Mouse (Mus musculus) liver, embryonic 13.5 days (tissue): ENCODE measurements around the gene Gmeb2. TPM values are rescaled to one million over a fixed set of nuclear protein-coding genes. Genes with fewer than 3 reads are reported as not detected.
A peak's percentile ranks its signal among the peaks of the same experiment; 100 is the strongest.

ENCODE experiments used
- ATAC-seq: fragments of 200-750 bp; cut with Nextera tagmentation; 2 replicates; pipeline ENCODE4 v1.8.0; 2017; ENCODE audit warnings: low read depth, mild to moderate bottlenecking, moderate number of reproducible peaks, moderate library complexity
- DNase-seq: peaks from one replicate; pipeline ENCODE4 v3.0.0; 2022
- H3K27ac ChIP-seq: fragments of 300-500 bp; sonication (generic); 2 replicates; pipeline ENCODE4 v1.5.1; 2015; ENCODE audit warnings: moderate library complexity, mild to moderate bottlenecking, inconsistent platforms
- H3K27me3 ChIP-seq: fragments of 300-500 bp; sonication (generic); 2 replicates; pipeline ENCODE4 v1.6.1; 2015; ENCODE audit warnings: mild to moderate bottlenecking, inconsistent platforms
- H3K36me3 ChIP-seq: fragments of 300-500 bp; sonication (generic); 2 replicates; pipeline ENCODE4 v1.6.1; 2015; ENCODE audit warnings: mild to moderate bottlenecking, inconsistent platforms
- H3K4me1 ChIP-seq: fragments of 300-500 bp; sonication (generic); replicated peaks from 2 replicates; pipeline ENCODE4 v1.6.1; 2015; ENCODE audit warnings: inconsistent platforms
- H3K4me2 ChIP-seq: fragments of 300-500 bp; sonication (generic); 2 replicates; pipeline ENCODE4 v1.6.1; 2015; ENCODE audit warnings: inconsistent platforms, mild to moderate bottlenecking, moderate library complexity
- H3K4me3 ChIP-seq: fragments of 300-500 bp; sonication (generic); replicated peaks from 2 replicates; pipeline ENCODE4 v1.5.1; 2015; ENCODE audit warnings: mild to moderate bottlenecking, inconsistent platforms
- H3K9ac ChIP-seq: fragments of 300-500 bp; sonication (generic); 2 replicates; pipeline ENCODE4 v1.6.1; 2015; ENCODE audit warnings: mild to moderate bottlenecking, inconsistent platforms
- H3K9me3 ChIP-seq: fragments of 300-500 bp; sonication (generic); replicated peaks from 2 replicates; pipeline ENCODE4 v1.6.1; 2016; ENCODE audit warnings: inconsistent platforms
- WGBS: fragments of 180-500 bp; shearing (Covaris S2); methylation state at CpG from one replicate; pipeline ENCODE4 v1.1.7; 2015; ENCODE audit not compliant: insufficient replicate concordance; 5-methylcytosine and 5-hydroxymethylcytosine counted together
- polyA plus RNA-seq: library from polyadenylated mRNA; unstranded; fragments of >200 nt; fragmentation: Nextera tagmentation; extraction: Ambion mirVana; gene quantifications from 2 replicates; pipeline ENCODE4 v1.2.1, GENCODE M21; 2015

Gene Gmeb2
- polyA plus RNA-seq, 1 experiment from 2014 or later = 8.1 TPM

GRCm38 (mm10) chr2:181220361-181220760, 67.5 kb downstream of the Gmeb2 start:
- DNase-seq (no peak), ATAC-seq (no peak)
- H3K4me3 ChIP-seq = peak overlapping the region; percentile 35; the same call in 1 of the 2 replicates
- no peaks in the 10 kb centered on the region for H3K9me3 ChIP-seq
- peaks cover 39% of the 10 kb centered on the region for H3K27me3 ChIP-seq
- H3K27ac ChIP-seq = no peak overlapping the region
- peak overlapping the region; percentile 56 for H3K4me2 ChIP-seq
- peaks cover 29% of the 10 kb centered on the region for H3K4me1 ChIP-seq
- 38% methylated on average over 2 of the region's 2 CpGs for WGBS
- H3K36me3 ChIP-seq = no peaks in the 10 kb centered on the region
- H3K9ac ChIP-seq = no peak overlapping the region

GRCm38 (mm10) chr2:181219538-181220216, 68.2 kb downstream of the Gmeb2 start, which contains the start of gene Fndc11:
Fndc11 (plus strand) TSS chr2:181220013.
- Histone ChIP-seq H3K4me3 (peak within 1 kb of the TSS; percentile 35), H3K4me2 (peak within 1 kb of the TSS; percentile 56), H3K4me1 (peaks cover 32% of the 10 kb centered on the region), H3K9me3 (no peaks in the 10 kb centered on the region), H3K27ac (no peak within 1 kb of the TSS; the same call in 1 of the 2 replicates), H3K36me3 (no peaks in the 10 kb centered on the region), H3K9ac (peak within 1 kb of the TSS; percentile 9; the same call in 1 of the 2 replicates), H3K27me3 (peaks cover 45% of the 10 kb centered on the region)
- DNase-seq (peak; percentile 39), ATAC-seq (peak; percentile 76)
- WGBS = 6% methylated on average over 25 of the region's 25 CpGs

- DNase-seq = no peak
- Histone ChIP-seq H3K4me2 (no peak overlapping the region), H3K9ac (no peak overlapping the region), H3K4me3 (no peak overlapping the region), H3K36me3 (no peaks in the 10 kb centered on the region), H3K27ac (no peak overlapping the region), H3K4me1 (peaks cover 36% of the 10 kb centered on the region), H3K9me3 (no peaks in the 10 kb centered on the region), H3K27me3 (peaks cover 51% of the 10 kb centered on the region)
- 30% methylated on average over 5 of the region's 5 CpGs for whole genome bisulfite sequencing
- no peak for ATAC-seq
Measured at GRCm38 (mm10) chr2:181218881-181219485, 68.9 kb downstream of the Gmeb2 start.

GRCm38 (mm10) chr2:181216037-181216436, 71.8 kb downstream of the Gmeb2 start:
- H3K4me2 ChIP-seq = no peak overlapping the region
- 57% methylated on average over 6 of the region's 6 CpGs for WGBS
- no peaks in the 10 kb centered on the region for H3K36me3 ChIP-seq
- no peak overlapping the region for H3K27ac ChIP-seq
- H3K9ac ChIP-seq = peak overlapping the region; percentile 13; the same call in 1 of the 2 replicates
- H3K27me3 ChIP-seq = peaks cover 67% of the 10 kb centered on the region
- ATAC-seq (peak; percentile 29; the same call in 1 of the 2 replicates), DNase-seq (no peak)
- H3K4me1 ChIP-seq = peaks cover 50% of the 10 kb centered on the region
- H3K4me3 ChIP-seq = no peak overlapping the region
- H3K9me3 ChIP-seq = no peaks in the 10 kb centered on the region

- Histone ChIP-seq H3K9me3 (no peaks in the 10 kb centered on the region), H3K27ac (no peak within 1 kb of the TSS), H3K27me3 (peaks cover 65% of the 10 kb centered on the region), H3K36me3 (no peaks in the 10 kb centered on the region), H3K4me1 (peaks cover 32% of the 10 kb centered on the region), H3K9ac (peak within 1 kb of the TSS; percentile 42), H3K4me3 (peak within 1 kb of the TSS; percentile 42), H3K4me2 (peak within 1 kb of the TSS; percentile 66)
- DNase-seq (peak; percentile 22), ATAC-seq (peak; percentile 71)
- WGBS = 3% methylated on average over 17 of the region's 17 CpGs
Measured at GRCm38 (mm10) chr2:181213021-181213445, 74.8 kb downstream of the Gmeb2 start, which contains the start of gene Srms. Srms (minus strand) TSS chr2:181213185.

GRCm38 (mm10) chr2:181212389-181213020, 75.3 kb downstream of the Gmeb2 start:
- peak overlapping the region; percentile 42 for H3K4me3 ChIP-seq
- no peak overlapping the region for H3K27ac ChIP-seq
- DNase-seq (no peak), ATAC-seq (0 out of 2 replicates have a peak, but pooled peaks have one; percentile 5)
- H3K4me1 ChIP-seq = peaks cover 38% of the 10 kb centered on the region
- H3K4me2 ChIP-seq = peak overlapping the region; percentile 66
- H3K9me3 ChIP-seq = no peaks in the 10 kb centered on the region
- 4% methylated on average over 34 of the region's 34 CpGs for WGBS
- H3K9ac ChIP-seq = peak overlapping the region; percentile 42
- H3K36me3 ChIP-seq = no peaks in the 10 kb centered on the region
- peaks cover 71% of the 10 kb centered on the region for H3K27me3 ChIP-seq

GRCm38 (mm10) chr2:181206118-181206517, 81.7 kb downstream of the Gmeb2 start:
- Histone ChIP-seq H3K9me3 (no peaks in the 10 kb centered on the region), H3K9ac (peak overlapping the region; percentile 64), H3K4me2 (peak overlapping the region; percentile 69), H3K27ac (peak overlapping the region; percentile 87), H3K27me3 (peaks cover 53% of the 10 kb centered on the region), H3K4me3 (peak overlapping the region; percentile 35), H3K4me1 (peaks cover 51% of the 10 kb centered on the region), H3K36me3 (no peaks in the 10 kb centered on the region)
- peak; percentile 76 for DNase-seq
- 25% methylated on average over 9 of the region's 9 CpGs for WGBS
- ATAC-seq = peak; percentile 99

- Histone ChIP-seq H3K4me3 (peak overlapping the region; percentile 35), H3K27ac (peak overlapping the region; percentile 87), H3K4me1 (peaks cover 51% of the 10 kb centered on the region), H3K9me3 (no peaks in the 10 kb centered on the region), H3K27me3 (peaks cover 53% of the 10 kb centered on the region), H3K9ac (peak overlapping the region; percentile 64), H3K36me3 (no peaks in the 10 kb centered on the region), H3K4me2 (peak overlapping the region; percentile 69)
- DNase-seq (peak; percentile 8), ATAC-seq (peak; percentile 81)
- WGBS = 55% methylated on average over 5 of the region's 5 CpGs
Measured at GRCm38 (mm10) chr2:181205678-181206077, 82.2 kb downstream of the Gmeb2 start.

GRCm38 (mm10) chr2:181202886-181203285, 84.9 kb downstream of the Gmeb2 start:
- ATAC-seq = no peak
- H3K9me3 ChIP-seq = no peaks in the 10 kb centered on the region
- H3K4me3 ChIP-seq = no peak overlapping the region
- no peak overlapping the region for H3K4me2 ChIP-seq
- H3K9ac ChIP-seq = no peak overlapping the region
- no peak overlapping the region for H3K27ac ChIP-seq
- peaks cover 58% of the 10 kb centered on the region for H3K27me3 ChIP-seq
- WGBS = 64% methylated on average over 6 of the region's 6 CpGs
- DNase-seq = no peak
- H3K4me1 ChIP-seq = peaks cover 50% of the 10 kb centered on the region
- no peaks in the 10 kb centered on the region for H3K36me3 ChIP-seq

- Histone ChIP-seq H3K4me2 (no peak within 1 kb of the TSS), H3K36me3 (no peaks in the 10 kb centered on the region), H3K9me3 (no peaks in the 10 kb centered on the region), H3K27ac (no peak within 1 kb of the TSS), H3K4me1 (peaks cover 46% of the 10 kb centered on the region), H3K4me3 (no peak within 1 kb of the TSS), H3K27me3 (peaks cover 53% of the 10 kb centered on the region), H3K9ac (no peak within 1 kb of the TSS; the same call in 1 of the 2 replicates)
- 75% methylated on average over 3 of the region's 3 CpGs for WGBS
- no peak for ATAC-seq
- no peak for DNase-seq
Measured at GRCm38 (mm10) chr2:181202422-181202821, 85.4 kb downstream of the Gmeb2 start, which contains the start of gene Ptk6. Ptk6 (minus strand) TSS chr2:181202789.

GRCm38 (mm10) chr2:181201606-181202005, 86.2 kb downstream of the Gmeb2 start:
- Histone ChIP-seq H3K27ac (no peak overlapping the region), H3K9me3 (no peaks in the 10 kb centered on the region), H3K4me3 (no peak overlapping the region), H3K4me1 (peaks cover 46% of the 10 kb centered on the region), H3K36me3 (no peaks in the 10 kb centered on the region), H3K9ac (no peak overlapping the region; the same call in 1 of the 2 replicates), H3K27me3 (peaks cover 50% of the 10 kb centered on the region), H3K4me2 (no peak overlapping the region)
- ATAC-seq (no peak), DNase-seq (no peak)
- 46% methylated on average over 3 of the region's 3 CpGs for WGBS
